Mouse (Mus musculus) G1E (cell line): Measurements from ENCODE around the gene Akr1c18.

Experiments
- CTCF ChIP-seq: IDR thresholded peaks from 2 replicates; pipeline ENCODE4 v1.5.1; 2012; ENCODE audit warnings: low read depth, low read length, inconsistent platforms, mixed read lengths
- GATA1 ChIP-seq: IDR thresholded peaks from 2 replicates; pipeline ENCODE4 v1.6.1; 2012; ENCODE audit warnings: borderline replicate concordance, low read length, inconsistent platforms, mixed read lengths
- GATA2 ChIP-seq: IDR thresholded peaks from 2 replicates; pipeline ENCODE4 v1.6.1; 2012; ENCODE audit warnings: low read depth, low read length, inconsistent platforms, borderline replicate concordance
- TAL1 ChIP-seq: conservative IDR thresholded peaks from 2 replicates; pipeline ENCODE4 v1.6.1; 2012; ENCODE audit warnings: low read depth, low read length, inconsistent platforms, mixed read lengths

- TF ChIP-seq CTCF, result no peak
- TF ChIP-seq TAL1, result no peak
- no peak for TF ChIP-seq GATA1
- TF ChIP-seq GATA2, result no peak
These were observed 42.1 kb upstream of the Akr1c18 start for GRCm38 (mm10) chr13:4192511-4192910.
